Mouse (Mus musculus) right cerebral cortex, postnatal 36 days (tissue): ENCODE measurements at regions not wholly inside any gene's neighbourhood (a gene's known extent, or its start where the extent isn't known, plus 50 kb on each side); places are given as distances from the start of the nearest gene placed in this dataset.

Experiments
- DNase-seq, 2 experiments: peaks; one replicate each; pipeline ENCODE4 v3.0.0; 2022; ENCODE audit warnings: low spot score in 2 of 2, mixed read lengths in 1 of 2

DNA sequence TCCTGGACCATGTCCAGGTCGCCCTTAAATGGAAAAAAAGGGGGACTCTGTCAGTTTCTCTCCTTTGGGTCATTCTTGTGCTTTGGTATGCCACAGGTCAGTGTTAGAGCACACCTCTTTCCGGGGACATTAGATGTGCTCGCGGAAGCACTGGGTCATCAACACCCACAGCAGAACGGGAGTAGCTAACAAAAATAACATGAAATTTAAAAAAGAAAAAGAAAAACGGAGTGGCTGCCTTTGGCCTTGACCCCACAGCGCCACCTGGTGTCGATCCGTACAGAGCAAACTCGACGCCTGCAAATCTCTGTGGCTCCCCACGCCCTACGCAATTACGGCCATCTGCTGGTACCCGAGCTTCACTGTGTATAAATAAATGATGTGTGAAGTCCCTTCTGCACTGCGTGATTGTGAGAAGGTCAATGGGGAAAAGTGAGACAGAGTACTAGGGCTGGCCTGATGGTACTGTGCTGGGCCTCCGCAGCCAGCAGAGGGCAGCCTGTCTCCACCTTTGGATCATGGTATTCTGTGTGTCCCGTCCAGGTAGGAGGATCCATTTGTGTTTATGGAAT lies 99.0 kb upstream of the Slc7a12 start:
- DNase-seq, result peak; percentile 21 to 31

DNA sequence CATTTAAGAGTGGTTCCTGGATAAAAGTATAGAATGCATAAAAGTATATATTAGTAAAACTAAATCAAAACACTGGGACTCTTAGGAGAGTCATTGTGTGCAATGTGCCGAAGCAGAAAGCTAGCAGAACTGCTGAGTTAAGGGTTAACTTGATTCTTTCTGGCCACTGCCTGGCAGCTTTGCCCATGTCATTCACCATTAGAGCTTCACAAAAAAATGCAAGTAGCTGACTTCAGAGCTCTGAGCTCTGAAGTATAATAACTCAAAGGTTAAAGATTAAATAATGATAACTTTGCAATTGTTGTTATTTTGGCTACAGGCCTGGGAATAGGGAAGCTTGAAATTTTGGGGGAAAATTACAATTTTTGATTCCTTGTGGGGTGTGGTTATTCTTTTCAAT lies 89.8 kb upstream of the Slc7a12 start:
- no peak for DNase-seq

DNA sequence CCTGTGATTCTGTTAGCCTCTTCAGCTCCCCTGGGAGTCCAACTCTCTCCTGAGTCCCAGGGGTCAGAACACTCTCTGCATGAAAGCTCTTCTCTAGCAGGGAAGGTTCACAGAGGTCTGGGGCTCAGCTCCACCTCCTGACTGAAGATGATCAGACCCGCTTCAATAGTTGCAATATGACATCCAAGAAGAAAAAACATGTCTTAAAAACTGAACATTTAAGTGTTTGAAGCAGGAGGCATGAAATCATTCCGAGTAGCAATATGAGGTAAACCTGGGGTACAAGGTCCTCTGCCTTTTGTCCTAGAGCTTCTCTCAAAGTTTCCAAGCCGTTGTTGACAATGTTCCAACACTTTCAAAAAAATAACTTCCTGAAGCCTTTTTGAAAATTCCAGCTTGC lies 81.8 kb upstream of the Slc7a12 start:
- no peak for DNase-seq

DNA sequence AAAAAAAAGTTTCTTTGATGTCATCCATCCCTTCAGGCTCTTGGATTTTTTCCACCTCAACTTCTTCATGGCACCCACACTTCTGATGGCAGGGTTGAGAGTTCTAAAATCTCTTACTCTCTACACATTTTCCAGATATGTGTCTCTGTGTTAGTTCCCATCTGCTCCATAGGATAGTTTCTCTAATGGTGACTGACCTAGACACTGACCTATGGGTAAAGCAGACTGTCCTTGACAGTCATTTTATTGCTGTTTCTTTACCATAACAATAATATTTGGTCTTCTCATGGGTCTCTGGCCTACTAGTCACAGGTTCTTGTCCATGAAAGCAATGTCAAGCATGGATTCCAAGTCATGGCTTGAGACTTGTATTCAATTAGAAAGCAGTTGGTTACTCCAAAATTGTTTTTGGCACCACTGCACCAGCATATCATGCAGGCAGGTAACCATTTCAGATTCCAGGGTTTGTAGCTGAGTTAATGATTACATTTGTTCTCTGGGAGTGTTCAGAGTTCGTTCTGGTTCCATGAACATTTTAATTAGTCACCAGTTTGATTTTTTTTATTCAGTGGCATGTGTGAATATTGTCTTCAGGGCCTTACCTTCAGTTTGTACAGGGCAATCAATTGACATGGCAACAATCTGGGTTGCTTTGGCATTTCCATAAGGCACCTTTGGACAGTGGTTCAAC lies 71.9 kb upstream of the Slc7a12 start:
- DNase-seq, result no peak
